Mouse (Mus musculus) urinary bladder, postnatal 10 days (tissue): ENCODE data around the gene Gm17651.

ENCODE experiments used
- DNase-seq: peaks from one replicate; pipeline ENCODE4 v3.0.0; 2022; ENCODE audit warnings: low spot score

The Gm17651 gene

DNA sequence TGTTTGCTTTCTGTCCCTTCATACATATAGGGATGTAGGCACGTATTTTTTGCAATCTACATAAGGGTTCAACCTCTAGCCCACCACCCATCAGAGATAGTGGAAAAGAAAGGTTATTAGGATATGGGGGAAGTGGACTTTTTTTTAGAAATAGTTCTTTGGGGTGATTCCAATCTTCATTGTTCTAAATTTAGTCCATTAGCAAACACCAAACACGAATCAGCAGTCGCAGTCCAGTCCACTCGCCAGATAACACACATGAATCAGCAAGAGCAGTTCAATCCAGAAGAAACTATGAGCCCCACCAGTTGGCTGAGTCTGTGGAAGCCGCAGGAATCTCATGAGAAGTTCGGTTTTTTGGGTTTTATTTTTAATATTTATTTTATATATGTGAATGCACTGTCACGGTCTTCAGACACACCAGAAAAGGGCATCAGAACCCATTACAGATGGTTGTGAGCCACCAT lies at the start of gene Gm17651:
Gene Gm17651, minus strand, starts transcription at position 51 of the 467 bp plus-strand sequence.
- DNase-seq, result no peak

DNA sequence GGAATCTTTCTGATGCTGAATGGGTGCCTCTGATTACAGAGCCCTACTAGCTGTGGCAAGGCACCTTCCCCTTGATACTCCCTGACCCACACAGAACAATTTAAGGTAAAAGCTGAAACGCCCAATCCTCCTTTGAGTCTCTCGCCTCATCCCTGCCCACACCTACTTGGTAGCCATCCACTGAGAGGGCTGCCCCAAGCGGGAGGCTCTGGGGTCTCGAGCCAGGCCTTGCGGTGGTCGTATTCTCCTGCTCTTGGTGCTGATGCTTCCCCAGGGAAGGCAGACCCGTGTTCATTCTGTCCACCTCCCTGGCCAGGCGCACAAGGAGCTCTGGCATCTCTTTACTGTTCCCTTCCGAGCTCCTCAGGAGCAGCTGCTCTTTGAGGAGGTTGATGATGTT lies 44.6 kb upstream of the Gm17651 start:
- DNase-seq, result no peak

DNA sequence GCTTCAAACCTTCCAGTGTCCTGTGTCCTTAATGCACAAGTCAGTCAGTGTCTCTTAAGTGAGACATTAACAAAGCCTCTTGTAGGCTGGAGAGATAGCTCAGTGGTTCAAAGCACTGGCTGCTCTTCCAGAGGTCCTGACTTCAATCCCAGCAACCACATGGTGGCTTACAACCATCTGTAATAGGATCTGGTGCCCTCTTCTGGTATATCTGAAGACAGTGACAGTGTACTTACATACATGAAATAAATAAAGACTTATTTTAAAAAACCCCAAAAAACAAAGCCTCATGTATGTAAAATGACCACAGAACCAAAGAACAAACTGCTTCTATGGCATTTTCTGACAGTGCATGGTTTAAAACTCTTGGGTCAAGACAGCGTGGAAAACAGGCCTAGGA lies 41.4 kb upstream of the Gm17651 start:
- DNase-seq, result no peak

DNA sequence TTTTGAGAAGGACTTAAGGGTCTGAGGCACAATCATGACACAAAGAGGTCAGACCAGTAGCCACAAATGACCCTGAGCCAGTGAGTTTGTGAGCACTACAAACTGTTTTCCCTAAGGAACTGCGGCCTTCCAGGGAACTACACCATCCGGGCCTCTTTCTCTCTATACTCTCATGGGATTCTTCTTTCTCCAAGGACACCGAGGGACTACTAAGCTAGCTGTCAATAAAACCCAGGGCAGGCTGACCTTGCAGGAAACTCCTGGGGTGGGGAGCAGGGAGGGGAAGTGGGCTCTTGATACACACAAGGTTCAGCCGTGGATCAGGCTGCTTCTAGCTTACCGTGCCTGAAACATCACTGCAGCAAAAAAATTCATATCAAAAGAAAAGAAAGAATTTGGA lies 36.4 kb upstream of the Gm17651 start:
- DNase-seq, result no peak

DNA sequence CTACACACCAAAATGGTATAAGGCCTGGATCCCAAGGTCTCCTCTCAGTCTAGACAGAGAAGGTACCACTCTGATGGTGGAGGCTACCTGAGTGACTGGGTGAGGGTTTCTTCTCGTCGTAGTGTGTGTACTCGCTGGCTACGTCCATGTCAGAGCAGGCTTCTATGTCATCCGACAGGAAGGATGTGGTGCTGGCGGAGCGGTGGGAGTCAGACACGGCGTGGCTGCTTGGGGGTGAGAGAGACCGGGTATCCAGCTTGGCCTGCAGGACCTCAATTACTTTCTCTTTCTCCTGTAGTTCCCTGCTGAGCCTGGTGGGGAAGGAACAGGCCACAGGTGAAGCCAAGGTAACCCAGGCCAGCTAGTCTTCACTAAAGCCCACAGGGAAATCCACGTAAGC lies 35.6 kb upstream of the Gm17651 start:
- DNase-seq, result no peak

DNA sequence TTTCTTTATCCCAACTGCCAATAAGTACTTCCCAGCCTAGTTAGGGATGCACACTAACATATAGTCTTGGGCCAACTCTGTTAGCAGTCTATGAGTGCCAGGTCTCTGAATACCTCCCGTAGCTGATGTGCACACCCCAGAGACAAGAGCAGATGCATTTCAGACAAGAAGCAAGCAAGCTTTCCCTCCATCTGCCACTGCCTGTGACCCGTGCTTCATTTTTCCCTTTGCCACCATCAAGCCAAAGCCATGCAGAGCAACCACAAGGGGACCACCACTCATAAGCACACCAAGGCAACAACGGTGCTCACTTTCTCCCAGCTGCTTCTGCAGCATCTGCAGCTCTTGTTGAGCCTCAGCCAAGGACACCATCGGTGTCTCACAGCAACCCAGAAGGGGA lies 32.1 kb upstream of the Gm17651 start:
- no peak for DNase-seq

DNA sequence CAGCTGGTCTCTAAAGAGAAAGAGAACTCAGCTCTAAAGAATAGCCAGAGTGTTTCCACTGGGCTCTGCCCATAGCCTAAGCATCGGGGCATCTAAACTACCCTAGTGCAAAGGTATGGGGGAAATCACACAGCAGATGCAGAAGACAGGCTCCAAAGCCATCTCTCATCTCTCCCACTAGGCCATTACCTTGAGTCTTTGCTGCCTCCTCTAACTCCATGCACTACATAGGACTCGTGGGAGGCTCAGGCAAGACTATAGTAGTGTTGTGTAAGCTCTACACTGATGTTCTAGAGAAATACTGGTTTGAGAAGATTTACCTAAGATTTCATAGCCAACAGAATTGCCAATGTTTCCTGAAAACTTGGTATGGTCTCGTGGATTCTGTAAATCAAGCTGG lies 31.0 kb upstream of the Gm17651 start:
- DNase-seq, result no peak

DNA sequence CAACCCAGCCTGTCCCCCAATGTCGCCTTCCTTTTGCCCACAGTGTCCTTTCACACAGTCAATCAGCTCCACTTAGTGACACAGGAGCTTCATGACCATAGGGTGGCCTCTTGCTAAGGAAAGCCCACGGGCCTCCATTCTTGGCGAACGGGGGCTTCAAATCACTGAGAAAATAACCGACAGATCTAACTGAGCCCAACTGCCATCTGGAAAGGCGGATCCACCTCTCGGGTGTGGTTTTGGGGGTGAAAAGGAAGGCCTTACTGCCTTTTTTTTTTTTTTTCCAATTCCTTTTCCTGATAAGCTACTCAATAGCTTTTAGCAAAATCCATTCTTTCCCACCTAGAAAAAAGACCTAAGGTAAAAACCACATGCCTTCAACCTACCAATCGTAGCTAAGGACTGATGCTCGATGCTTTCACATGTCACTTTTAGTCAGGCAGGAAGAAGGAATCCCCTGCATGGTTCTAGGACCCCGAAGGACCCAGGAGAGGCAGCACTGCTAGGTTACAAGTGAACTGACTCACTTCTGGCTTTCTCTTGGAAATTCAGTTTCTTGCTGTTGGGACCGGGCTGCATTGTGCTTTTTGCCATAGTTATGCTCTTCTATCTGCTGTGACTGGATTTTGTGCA lies 28.1 kb upstream of the Gm17651 start:
- DNase-seq, result no peak

DNA sequence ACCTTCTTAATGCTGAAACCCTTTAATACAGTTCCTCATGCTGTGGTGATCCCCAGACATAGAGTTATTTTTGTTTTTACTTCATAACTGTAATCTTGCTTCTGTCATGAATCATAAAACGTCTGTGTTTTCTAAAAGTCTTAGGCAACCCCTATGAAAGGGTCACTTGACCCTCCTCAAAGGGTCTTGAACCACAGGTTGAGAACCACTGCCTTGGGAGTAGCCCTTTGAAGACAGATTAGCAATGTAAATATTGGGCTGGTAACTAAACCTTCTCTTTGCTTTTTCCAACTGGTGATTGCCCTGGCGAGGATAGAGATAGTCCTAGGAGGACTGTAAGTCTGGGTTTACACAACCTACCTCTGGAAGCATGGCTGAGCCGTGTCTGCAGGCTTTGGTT lies 26.7 kb upstream of the Gm17651 start:
- DNase-seq, result no peak

DNA sequence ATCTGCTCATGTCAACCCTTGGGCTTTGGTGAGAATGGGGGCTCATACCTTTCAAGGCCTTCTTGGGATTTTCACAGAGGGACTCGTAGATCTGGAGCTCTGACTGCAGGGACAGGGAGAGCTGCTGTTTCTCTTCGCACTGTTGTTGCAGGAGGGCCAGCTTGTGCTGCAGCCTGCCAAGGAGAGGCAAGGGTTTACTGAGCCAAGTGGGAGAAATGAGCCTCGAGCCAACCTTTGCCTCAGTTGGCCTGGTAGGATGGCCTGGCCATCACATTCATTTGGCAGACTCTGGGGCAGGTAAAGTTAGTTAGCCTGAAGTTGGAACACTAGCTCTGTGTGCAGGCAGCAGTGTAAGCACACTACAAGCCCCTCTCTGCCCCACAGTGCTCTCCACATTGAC lies 24.6 kb upstream of the Gm17651 start:
- DNase-seq, result no peak

DNA sequence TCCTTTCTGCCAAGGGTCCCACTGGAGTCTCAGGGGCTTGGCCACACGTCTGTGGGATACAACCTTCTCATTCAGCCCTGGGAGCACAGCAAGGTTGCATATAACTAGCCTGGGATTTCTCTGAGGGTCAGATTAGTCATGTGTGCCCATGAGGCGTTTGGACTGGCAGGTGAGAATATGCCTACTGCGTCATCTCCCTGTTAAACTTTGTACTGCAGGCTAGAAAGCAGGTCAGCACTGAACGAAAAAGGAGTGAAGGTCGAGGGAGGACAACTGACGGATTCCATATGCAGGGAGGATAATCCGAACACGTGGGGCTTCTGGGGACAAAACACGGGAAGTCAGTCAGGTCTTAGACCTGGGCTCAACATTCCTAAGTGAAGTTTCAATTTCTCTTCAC lies 22.8 kb upstream of the Gm17651 start:
- no peak for DNase-seq

DNA sequence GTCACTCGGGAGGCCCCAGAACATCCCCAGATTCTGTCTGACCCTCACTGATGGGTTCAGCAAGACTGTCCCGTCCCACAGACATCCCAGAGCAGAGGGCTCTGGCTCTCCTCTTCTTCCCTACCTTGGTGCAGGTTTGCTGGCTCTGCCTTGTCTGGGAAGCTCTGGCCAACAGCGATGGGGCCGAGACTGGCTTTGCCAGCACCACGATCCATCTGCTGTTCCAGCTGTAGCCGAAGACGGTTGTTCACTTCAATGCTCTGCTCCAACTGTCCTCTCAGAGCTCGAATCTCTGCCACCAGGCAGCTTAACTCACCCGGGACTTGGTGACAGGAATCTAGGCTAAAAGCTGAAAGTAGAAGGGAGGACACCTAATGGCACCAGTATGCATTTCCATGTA lies 22.4 kb upstream of the Gm17651 start:
- DNase-seq, result no peak

DNA sequence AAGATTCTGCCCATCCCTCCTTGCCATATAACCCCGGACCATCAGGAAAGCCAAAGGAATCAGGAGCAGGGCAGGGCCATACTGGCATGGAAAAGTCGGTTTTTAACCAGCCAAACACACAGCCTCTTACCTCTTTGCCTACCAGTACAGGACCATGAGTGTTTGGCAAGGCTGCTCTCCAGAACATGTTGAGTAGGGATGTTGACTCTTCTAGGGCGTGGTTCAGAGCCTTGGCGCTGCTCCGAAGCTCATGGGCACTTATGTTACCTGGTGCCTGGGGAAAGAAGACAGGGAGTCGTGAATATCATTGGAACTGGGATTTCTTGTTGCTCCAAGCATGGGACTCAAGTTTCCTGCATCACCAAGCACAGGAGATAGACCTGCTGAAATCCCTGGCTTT lies 19.3 kb upstream of the Gm17651 start:
- no peak for DNase-seq

DNA sequence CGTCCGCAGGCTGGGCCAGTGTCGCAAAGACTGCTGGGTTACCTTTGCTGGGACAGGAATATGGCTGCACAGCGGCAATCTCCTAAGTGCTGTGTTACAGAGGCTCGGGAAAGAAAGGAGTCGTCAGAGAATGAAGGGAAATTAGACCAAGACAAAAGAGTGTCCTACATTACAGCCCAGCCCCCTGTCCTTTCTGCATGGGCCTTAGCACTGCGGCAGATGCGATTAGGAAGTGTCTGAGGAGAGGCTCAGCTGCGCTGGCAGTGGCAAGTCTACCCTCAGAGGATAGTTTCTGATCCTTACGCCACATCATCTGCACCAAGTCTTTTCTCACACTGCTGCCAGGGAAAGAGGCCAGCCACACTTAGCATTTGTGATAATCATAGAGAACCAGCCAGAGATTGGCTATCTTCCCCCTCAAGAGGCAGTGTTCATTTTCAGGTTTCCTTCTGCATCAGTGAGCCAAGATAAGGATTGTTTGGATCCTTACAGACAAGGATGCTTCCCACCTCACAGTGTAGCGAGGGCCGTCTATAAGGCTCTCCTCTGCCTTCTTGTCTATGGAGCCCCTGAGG lies 17.0 kb upstream of the Gm17651 start:
- no peak for DNase-seq

DNA sequence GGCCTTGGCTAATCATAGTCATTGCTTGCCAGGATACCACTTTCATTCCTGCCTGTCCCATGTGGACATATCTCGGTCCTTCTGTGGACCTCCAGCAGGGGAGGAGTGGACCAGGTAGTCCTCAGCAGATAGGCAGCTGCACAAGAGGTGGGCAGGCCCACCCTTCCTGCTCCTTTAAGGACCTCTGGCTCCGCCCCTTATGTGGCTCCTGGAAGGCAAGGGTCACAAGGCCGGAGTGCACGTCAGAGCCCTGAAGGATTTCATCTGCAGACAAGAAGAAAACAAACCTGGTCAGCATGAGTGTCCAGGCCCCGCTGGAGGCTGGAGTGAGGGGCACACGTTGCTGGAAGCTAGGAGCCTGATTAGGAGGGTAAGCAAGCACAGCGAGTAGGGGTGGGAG lies 16.1 kb upstream of the Gm17651 start:
- DNase-seq, result no peak

DNA sequence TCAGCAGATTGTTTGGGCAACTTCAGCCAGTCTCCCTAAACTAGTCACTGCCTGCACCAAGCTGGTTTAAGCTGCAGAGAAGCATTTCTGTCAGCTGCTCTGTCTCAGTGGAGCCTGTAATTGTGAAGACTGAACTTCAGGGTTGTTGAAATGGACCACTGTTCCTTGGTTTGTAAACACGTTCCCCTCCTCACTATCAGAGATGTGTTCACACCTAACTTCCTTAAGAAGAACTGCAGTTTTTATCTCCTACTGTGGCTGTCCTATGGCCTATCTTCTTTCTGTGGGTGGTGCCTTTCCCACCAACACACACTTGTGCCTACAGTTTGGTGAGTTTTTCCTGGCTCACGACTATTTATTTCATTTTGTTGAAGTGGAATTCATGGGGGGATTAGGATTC lies 14.8 kb upstream of the Gm17651 start:
- DNase-seq, result no peak

DNA sequence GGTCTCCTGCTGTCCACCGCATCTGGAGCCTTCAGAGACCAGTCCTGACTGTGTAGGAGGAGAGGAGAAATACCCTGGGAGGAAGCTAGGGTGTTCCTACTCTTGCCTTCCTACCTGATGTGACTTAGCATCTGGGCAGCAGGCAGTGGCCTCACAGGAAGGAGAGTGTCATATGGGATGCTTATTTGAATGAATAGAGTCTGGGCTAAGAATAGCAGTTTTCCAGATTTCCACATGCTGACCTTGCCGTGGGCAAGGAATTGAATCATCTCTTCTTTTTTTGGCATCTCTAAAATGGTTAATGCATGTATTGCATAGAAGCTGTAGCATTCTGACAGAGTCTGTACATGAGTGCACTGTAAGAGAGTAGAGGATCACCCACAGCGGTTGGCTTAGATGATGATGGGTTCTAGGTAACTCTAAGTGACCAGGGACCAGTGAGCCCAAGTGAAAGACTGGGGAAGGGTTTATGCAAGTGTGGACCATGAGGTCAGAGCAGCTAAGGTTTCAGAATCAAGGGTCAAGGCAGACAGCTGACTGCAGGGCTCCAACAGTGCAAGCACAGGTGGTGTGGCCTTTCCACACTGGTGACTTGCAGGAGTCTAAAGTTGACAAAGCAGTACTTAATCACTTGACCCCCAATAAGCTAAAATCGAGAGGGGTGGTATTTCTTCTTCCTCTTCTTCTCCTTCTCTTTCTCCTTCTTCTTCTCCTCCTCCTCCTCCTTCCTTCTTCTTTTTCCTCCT lies 12.1 kb upstream of the Gm17651 start:
- no peak for DNase-seq

DNA sequence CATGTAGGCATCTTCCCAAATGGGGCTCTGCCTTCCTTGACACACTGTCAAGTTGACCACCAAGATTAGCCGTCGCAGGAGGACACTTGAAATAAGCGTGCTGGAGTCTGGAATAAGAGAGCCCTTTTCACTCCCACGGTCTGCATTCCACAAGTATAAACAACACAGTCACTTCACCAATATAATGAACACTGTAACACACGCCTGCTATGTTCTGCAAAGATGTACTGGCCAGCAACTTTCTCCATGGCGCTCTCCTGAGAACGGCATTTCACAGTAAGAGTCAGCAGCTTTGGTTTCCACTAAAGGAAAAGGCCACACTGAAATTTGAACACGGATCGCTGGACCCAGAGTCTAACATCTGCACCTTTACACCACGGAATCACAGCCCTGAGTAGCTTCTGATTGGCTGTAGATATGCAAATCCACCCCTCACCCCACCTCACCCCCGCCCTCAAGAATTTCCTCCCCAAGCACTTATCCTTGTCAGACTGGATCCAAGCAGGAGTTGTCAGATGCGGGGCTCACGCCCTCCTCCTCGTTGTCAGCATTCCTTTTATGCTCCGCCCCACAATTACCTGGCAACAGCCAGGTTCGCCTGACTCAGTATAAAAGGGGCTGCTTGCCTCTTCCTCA lies 9.2 kb upstream of the Gm17651 start:
- DNase-seq, result no peak

DNA sequence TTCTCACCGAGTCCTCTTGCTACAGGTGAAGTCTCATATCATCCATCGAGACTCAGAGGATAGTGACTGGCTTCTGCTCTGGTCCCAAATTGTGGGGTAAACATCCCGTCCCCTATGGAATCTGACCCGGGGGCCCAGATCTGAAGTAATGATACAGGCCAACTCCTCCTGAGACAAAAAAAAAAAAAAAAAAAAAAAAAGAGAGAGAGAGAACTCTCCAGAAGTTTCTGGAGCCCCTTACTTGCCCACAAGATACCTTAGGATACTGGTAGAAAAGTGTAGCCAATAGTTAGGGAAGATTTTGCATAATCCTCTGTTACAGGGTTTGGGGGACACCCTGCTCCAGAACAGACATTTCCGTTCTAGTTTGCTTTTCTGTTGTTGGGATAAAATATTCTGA lies 8.1 kb upstream of the Gm17651 start:
- DNase-seq, result no peak

DNA sequence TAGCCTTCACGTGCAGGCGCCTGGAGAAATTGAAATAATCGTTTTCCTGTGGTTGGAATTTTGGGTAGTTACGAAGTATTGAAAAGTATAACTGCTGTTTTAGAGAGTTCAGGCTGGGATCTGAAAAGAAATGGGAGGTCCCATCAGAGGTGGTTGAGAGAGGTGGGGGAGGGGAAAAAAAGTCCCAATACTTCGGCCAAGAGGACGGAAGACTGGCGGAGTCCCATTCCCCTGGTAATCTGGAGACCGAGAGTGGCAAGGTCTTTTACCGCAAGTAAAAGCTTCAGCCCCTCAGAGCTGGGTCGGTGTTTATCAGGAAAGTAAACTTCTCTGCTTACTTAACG lies 7.6 kb upstream of the Gm17651 start:
- DNase-seq, result no peak

DNA sequence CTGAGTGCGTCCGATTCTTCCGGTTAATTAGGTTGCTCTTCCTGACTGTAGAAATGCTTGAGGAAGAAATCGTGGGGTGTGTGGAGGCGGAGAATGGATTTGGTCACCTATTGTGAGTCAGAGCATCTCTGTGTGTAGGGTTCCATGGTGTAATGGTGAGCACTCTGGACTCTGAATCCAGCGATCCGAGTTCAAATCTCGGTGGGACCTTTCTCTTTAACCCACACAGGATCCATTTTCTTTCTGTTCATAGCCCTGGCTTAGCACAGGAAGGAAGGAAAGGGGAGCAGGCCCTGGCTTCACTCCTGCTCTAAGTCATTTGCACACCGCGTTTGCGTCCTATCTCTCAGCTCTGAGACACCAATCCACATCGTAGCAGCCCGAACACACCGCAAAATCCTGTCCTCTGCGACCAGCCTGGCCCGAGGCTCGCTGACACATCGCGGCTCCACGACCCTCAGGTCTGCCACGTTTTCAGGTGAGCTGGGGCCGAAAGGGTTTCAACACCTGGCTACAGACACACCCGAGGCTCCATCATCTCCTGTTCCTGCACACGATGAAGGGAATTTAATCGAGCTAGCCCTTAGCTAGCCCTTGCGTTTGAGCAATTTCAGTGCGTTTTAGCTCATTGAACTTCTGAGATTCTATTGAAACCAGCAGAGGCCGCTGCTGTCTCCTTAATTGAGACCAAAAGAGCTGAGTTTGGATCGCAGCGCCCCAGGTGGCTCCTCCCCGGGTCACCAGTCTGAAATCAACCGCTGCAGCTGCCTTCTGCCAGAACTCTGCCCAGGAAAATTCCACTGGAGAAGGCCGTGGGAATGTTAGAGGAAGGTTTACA lies 7.0 kb upstream of the Gm17651 start:
- no peak for DNase-seq

DNA sequence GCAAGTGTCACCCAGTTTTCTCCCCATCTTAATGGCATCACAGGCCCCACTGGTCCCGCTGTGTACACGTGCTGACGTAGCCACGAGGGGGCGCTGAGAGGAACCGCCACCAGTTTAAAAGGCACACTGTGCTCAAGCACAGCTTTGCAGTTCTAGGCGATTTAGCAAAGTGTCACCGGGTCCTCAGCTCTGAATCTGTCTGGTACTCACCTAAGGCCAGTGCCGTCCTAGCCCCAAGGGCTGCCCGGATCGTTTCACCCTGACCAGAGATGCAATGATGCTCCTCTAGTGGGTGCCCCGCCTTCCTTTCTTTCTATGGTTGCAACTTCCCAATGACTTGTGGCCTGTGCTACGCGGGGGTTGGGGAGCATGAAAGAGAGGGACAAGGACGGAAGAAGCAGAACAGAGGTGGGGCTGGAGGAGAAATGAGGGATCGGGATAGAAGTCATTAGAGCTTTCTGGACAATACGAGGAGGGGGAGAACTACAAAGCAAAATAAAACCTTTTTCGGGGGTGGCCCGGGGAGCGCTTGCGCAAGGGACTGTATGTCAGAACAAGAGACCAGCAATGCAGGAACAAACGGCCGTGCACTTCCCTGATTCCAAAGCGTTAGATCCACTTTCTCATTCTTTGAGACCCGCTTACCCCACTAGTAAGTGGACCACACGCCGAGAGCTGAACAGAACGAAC lies 6.3 kb upstream of the Gm17651 start:
- DNase-seq, result no peak
